Mouse (Mus musculus): ENCODE measurements around the gene Dag1.
A peak's percentile ranks its signal among the peaks of the same experiment; 100 is the strongest.
"Not testable (repeated sequence)": the region's sequence is repeated elsewhere in the genome, so short reads cannot be mapped to it uniquely, and the experiment has no call there.

Dag1 gene

GRCm38 (mm10) chr9:108263690-108264190 is at the start of gene Dag1:
Gene Dag1 (minus strand): TSS chr9:108263958.
- DNase-seq (ENCODE audit: low read depth, low spot score), result peak; percentile 92

DNA sequence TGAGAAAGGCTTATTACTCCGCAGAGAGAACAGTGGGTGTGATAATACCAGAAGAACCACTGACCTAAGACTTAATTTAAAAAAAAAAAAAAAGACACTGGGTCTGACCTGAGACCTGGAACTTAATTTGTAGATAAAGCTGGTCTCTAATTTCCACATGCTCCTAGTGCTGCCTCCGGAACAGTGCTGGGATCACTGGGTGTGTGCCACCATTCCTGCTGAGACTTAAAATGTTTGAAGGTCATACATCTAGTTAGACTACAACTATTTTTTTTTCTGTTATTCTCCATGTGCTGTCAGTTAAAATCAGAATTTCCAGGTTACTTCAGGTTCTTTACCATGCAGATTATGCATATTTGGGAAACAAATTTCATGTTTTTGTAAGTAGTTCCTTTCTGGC is 44.4 kb upstream of the Dag1 start:
- no peak for DNase-seq (ENCODE audit: low read depth, low spot score)

DNA sequence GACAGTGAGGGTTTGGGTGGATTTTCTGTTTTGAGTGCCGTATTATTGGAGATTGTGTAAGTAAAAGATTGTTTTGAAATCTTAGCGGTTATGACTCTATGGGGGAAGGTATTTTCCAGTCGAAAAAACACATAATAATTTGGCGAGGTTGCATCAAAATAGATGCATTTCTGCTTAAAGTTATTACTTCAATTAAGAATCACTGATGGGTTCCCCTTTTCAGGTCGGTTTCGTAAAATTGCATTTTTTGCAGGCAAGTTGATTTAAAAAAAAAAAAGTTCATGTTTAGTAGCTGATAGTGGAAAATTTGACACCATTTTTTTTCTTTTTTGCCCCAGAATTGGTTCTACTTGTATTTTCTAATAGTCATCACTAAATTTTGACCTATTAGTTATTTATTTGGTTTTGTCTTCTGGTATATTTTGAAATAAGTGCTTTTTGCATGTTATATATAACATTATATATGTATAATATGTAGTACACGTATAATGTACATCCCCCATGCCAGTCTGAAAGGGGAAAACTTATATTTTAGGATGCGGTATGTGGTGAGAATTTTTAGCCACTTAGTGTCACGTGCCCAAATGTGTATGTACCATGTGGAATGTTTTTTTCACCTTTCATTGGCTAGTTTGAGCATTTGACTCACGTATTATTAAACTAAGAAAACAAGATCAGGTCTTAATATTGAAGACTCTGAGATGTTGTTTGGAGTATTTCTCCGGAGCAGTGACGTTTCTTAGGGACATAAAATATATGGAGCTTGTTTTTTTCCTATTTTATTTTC is 43.5 kb upstream of the Dag1 start:
- DNase-seq (ENCODE audit: low read depth, low spot score), result no peak

DNA sequence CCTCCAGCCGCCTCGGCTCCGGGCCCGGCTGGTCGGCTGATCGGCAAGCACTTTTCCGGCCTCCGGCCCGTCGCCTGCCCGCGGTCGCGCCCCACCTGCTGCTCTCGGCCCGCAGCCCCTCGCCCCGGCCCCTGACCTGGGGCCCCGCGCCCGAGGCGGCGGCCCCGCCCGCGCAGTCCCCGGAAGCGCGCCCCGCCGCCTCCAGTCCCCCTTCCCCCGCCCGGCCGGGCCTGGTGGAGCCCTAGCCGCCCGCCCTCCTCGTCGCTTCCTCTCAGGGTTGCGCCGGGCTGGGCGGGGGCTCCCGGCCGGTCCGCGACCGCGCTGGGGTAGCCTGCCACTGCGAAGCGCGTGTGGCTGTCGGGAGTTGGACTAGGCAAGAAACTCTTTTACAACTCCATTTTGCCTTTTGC is 42.8 kb upstream of the Dag1 start:
- DNase-seq (ENCODE audit: low read depth, low spot score), result peak; percentile 33

DNA sequence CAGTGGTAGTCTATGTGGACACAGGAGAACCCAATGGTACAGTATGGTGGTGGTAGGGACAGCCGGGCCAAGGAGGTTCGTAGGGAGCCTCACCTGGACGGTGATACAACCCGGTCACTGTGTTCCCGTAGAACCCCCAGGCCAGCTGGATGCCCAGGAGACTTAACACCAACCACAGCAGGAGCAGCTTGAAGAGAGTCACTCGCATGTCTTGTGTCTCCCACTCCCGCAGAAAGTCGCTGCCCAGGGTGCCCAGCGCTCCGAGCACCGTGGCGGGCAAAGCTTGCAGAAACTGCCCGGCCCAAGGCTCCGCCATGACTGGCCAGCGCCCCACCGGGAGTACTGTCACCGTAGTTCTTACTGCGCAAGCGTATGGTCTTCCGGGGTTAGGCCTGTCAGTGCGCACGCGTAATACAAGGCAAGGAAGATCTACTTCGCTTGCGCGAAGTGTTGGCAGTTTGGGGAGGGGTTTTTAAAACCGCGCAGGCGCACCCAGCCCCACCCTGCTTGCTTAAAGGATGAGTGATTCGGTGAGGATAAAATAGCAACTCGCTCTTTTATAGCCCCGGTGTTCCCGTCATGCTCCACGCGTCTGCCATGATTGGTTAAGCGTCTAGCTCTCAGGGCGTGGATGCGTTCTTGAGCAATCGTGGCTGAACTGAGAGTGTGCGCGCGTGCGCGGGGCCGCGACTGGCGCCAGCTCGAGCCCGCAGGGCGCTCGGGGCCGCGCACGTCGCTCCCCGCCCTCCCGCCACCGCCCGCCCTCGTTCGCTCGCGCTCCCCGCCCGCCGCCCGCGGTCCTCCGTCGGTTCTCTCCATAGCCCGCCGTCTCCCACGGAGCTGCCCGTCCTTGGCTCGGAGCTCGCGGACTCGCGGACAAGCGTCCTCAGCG is 42.1 kb upstream of the Dag1 start, which contains the start of the genes Rhoa and Tcta:
Gene Rhoa, plus strand, starts transcription at position 501 of the 892 bp plus-strand sequence.
Gene Tcta, minus strand, starts transcription at position 532 of the 892 bp plus-strand sequence.
- peak; percentile 99 for DNase-seq (ENCODE audit: low read depth, low spot score)

GRCm38 (mm10) chr9:108305170-108305569 is 41.4 kb upstream of the Dag1 start:
- DNase-seq (ENCODE audit: low read depth, low spot score), result no peak

DNA sequence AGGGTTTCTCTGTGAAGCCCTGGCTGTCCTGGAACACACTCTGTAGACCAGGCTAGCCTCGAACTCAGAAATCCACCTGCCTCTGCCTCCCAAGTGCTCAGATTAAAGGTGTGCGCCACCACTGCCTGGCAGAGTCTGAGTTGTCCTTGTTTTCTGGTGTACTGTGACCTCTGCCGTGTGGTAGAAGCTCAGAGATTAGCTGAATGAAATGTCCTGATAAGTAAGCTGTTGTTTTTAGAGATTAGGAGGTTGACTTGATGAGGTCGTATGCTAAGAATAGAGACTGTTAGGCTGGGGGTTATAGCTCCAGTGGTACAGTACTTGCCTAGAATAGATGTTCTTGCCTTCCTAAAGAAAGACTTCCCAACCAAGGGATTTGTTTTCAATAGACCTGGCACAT is 41.0 kb upstream of the Dag1 start:
- no peak for DNase-seq (ENCODE audit: low read depth, low spot score)

DNA sequence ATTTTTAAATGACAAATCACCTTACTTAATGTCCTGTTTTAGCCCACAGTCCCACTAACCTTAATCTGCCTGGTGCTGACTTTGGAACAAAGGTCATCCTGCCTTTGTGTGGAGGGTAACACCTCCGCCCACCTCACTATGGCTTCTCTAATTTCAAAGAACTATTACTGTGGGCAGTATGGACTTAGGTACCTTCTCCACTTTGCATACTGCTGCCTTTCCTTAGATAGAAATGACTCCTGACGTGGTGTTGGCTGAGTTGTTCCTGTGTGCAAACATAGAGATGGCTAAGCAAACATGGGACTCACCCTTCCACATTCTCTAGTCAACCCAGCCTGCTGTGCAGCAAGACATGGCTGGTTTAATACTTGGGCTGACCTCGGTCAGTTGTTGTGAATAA is 38.1 kb upstream of the Dag1 start:
- DNase-seq (ENCODE audit: low read depth, low spot score), result no peak

DNA sequence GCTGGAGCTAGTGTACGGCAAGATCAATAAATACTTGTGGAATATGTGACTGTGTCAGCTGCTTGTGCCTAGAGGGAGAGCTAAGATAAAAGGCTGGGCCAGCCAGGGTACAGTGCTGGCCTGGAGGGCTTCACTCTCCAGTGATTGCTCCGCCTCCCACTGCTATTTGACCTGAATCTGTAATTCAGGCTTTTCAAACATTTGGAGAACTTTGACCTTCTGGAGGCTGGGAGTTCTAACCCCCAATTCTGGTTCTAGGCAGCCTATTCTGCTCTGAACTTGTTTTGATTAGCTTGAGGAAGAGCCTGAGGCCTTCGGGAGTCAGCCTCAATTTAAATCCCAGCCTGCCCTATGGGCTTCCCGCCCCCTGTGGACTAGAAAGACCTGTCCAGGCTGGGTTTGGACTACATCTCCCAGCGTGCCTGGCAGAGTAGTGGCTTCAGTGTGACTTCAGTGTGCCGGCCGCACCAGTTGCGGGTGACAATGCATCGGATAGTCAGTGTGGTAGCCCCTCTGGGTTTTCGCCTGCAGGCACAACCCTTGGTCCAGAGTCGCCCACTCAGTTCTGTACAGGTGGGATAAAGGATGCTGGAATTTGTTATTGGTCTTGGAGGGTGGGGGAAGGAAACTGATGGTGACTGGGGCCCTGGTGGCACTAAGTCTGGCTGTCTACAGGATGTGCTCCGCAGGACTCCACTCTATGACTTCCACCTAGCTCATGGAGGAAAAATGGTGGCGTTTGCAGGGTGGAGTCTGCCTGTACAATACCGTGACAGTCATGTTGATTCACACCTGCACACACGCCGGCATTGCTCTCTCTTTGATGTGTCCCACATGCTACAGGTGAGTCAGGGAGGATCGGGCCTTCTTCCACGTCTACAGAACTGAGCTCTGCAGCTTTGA is 32.9 kb upstream of the Dag1 start, which contains the start of gene Amt:
Gene Amt, plus strand, starts transcription at position 401 of the 903 bp plus-strand sequence.
- DNase-seq (ENCODE audit: low read depth, low spot score), result peak; percentile 83

- no peak for DNase-seq (ENCODE audit: low read depth, low spot score)
Observed at GRCm38 (mm10) chr9:108290773-108291172, 27.0 kb upstream of the Dag1 start.

DNA sequence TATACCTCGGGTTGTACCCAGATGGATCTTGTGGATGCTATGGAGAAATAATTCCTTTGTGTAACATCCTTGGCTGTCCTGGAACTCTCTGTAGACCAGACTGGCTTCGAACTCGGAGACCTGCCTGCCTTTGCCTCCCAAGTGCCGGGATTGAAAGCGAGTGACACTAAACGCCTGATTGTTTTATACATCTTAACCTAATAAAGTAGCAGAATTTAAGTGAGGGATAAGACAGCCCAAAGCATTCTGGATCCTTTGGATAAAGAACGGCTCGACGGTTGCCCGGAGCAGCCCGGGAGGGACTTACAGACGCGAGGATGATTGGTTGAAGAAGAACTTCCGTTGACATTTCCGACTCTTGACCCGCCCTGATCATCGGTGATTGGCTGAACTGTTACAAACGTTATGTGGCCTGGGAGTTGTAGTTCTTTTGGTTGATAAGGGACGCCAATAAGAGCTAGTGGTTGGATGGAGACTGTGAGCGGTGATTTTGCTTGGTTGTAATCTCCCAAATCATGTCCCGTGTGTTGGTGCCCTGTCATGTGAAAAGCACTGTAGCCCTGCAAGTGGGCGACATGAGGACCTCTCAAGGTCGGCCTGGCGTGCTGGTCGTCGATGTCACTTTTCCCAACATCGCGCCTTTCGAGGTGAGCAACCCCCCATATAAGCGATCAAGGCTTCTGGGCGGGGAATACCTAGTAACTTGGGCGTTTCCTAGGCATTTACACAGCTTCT is 26.4 kb upstream of the Dag1 start, which contains the start of gene Nicn1:
Gene Nicn1, plus strand, starts transcription at position 414 of the 735 bp plus-strand sequence.
- DNase-seq (ENCODE audit: low read depth, low spot score), result peak; percentile 86

- DNase-seq (ENCODE audit: low read depth, low spot score), result no peak
Observed at GRCm38 (mm10) chr9:108289347-108289746, 25.6 kb upstream of the Dag1 start.

- not testable (repeated sequence) for DNase-seq (ENCODE audit: low read depth, low spot score)
Observed at GRCm38 (mm10) chr9:108287526-108288238, 23.9 kb upstream of the Dag1 start.

GRCm38 (mm10) chr9:108284410-108284809 is 20.7 kb upstream of the Dag1 start:
- peak; percentile 39 for DNase-seq (ENCODE audit: low read depth, low spot score)

DNA sequence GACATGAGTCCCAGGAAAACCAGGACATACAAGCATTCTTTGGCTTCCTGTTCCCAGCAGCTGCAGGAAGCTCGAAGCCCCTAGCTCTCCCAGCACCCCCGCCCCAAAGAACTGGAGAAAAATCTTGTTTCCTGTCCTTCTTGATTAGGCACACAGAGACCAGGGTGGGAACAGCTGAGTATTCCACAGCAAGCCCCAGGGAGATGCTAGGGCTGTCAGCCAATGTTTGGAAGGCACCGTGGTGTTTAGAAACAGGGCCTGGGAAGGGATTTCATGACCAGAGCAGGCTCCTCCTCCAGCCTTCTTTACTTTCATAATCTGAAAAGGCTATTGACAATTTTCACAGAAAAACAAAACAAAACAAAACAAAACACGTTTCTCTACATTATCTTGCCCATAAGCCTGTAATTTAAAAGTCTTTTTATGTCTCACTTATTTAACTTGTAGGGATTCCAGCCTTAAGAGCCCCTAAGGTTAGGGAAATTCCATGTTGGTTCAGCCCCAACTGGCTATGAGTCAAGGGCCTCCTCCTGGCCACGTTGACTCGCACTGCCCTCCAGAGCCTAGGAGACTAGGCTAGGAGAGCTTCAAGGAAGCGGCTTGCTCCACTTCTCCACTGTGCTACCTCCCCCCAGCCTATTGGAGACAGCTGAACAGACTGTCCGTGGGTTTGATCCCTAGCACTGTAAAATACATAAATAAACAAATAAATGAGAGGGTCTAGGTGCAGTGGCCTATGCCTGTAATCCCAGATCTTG is 16.5 kb upstream of the Dag1 start:
- no peak for DNase-seq (ENCODE audit: low read depth, low spot score)

DNA sequence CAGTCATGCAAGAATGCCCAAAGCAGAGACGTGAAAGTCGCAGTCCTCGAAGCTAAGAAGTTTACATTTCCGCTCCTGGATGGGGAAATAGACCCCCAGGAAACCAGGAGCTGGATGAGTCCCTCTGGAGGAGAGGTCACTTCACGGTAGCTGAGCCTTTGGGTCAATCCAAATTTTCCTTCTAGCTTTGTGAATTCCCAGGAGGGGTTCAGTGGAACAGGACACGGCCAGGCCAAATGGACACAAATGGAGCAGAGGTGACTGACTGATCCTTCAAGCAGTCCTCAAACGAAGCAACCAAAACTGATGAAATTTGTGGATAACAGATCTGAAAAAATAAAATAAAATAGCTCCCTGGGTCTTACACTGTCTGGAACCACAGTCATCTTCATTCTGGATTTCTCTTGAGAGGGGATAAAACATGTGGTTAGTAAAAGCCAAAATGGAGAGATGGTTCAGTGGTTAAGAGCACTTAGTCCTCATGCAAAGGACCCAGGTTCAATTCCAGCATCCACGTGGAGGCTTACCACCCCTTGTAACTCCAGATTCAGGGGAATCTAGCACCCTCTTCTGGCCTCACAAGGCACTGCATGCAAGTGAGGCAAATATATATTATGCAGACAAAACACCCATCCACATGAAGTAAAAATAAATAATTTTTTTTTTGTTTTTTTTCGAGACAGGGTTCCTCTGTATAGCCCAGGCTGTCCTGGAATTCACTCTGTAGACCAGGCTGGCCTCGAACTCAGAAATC is 15.1 kb upstream of the Dag1 start:
- DNase-seq (ENCODE audit: low read depth, low spot score), result no peak

GRCm38 (mm10) chr9:108275331-108275659 is 11.5 kb upstream of the Dag1 start:
- DNase-seq (ENCODE audit: low read depth, low spot score), result no peak
